ENCODE assay signal across 14 mouse cellular contexts in the genomic region with DNA sequence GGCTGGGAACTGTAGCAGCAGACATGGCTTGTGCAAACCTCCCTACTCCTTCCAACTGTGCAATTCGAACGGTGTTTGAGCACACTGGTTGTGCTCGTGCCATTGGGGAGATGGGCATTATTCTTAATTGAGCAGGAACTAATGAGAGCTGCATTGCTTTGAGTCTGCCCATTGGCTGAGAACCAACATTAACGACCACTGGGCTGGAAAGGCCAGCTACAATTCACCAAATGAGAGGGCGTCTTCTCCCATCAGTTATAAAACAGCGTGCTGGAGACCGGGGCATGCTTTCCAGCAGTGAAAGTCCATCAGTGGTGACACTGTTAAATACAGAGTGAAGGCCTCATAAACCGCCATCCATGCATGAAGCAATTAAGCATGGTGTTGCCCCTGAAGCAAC. TPM values are rescaled to one million over a fixed set of nuclear protein-coding genes. Genes with fewer than 3 reads are reported as not detected.
DNase-seq lines count a peak whose midpoint lies in the region; ATAC-seq and TF ChIP-seq lines count a peak whose summit lies in the region.
"Had no signal": no experiment of that assay in that cellular context is flagged by ENCODE, and none has a peak within 500 bp of the region (broad histone marks: within the 10 kb centered on the region; RNA-seq: fewer than 3 reads in every experiment).

No protein-coding gene starts in this region.

- peak; percentile 83 for ATAC-seq in hindbrain, embryonic 13.5 days (ENCODE audit: low FRiP score)
- no peak for ATAC-seq in hindbrain, embryonic 11.5 days (ENCODE audit: low FRiP score)
- ATAC-seq in forebrain, embryonic 12.5 days (ENCODE audit: low FRiP score): peak; percentile 85
- peak; percentile 71 for ATAC-seq in hindbrain, postnatal 0 days
- ATAC-seq in monocyte, adult 5-6 weeks (replicated peaks; ENCODE audit: insufficient number of reproducible peaks, low FRiP score, low TSS enrichment, poor library complexity, severe bottlenecking): no peak
- ATAC-seq: CD4-positive, CD25-positive, alpha-beta regulatory T cell, adult 4 months; intestine, postnatal 0 days had no signal

- no peak overlapping the region for H3K4me2 ChIP-seq in hindbrain, embryonic 13.5 days
- H3K4me2 ChIP-seq in hindbrain, embryonic 11.5 days (replicated peaks; ENCODE audit: low read depth, low read length): no peak overlapping the region
- no peak overlapping the region for H3K4me2 ChIP-seq in forebrain, embryonic 12.5 days
- no peak overlapping the region for H3K4me2 ChIP-seq in hindbrain, postnatal 0 days (ENCODE audit: low read depth, low read length)
- H3K4me2 ChIP-seq: lung, embryonic 15.5 days; stomach, embryonic 15.5 days had no signal

- no peaks in the 10 kb centered on the region for H3K36me3 ChIP-seq in hindbrain, embryonic 13.5 days
- H3K36me3 ChIP-seq in hindbrain, embryonic 11.5 days (ENCODE audit: control insufficient read depth, insufficient read depth, low read length): no peaks in the 10 kb centered on the region
- no peaks in the 10 kb centered on the region for H3K36me3 ChIP-seq in forebrain, embryonic 12.5 days (replicated peaks)
- no peaks in the 10 kb centered on the region for H3K36me3 ChIP-seq in hindbrain, postnatal 0 days (ENCODE audit: insufficient read depth, low read length)
- H3K36me3 ChIP-seq: lung, embryonic 15.5 days; stomach, embryonic 15.5 days had no signal

- H3K4me1 ChIP-seq in hindbrain, embryonic 13.5 days (replicated peaks): peaks cover 8% of the 10 kb centered on the region
- no peaks in the 10 kb centered on the region for H3K4me1 ChIP-seq in hindbrain, embryonic 11.5 days (replicated peaks; ENCODE audit: control insufficient read depth, insufficient read depth, low read length)
- no peaks in the 10 kb centered on the region for H3K4me1 ChIP-seq in forebrain, embryonic 12.5 days
- no peaks in the 10 kb centered on the region for H3K4me1 ChIP-seq in hindbrain, postnatal 0 days (ENCODE audit: insufficient read depth, low read length)
- H3K4me1 ChIP-seq: lung, embryonic 15.5 days; stomach, embryonic 15.5 days had no signal

- no peak for TF ChIP-seq CTCF in hindbrain, postnatal 0 days (IDR thresholded peaks at IDR 0.05; ENCODE audit: low read depth)

- H3K9ac ChIP-seq in hindbrain, embryonic 13.5 days: no peak overlapping the region
- no peak overlapping the region for H3K9ac ChIP-seq in hindbrain, embryonic 11.5 days (ENCODE audit: low read depth, low read length)
- no peak overlapping the region for H3K9ac ChIP-seq in forebrain, embryonic 12.5 days
- no peak overlapping the region for H3K9ac ChIP-seq in hindbrain, postnatal 0 days (replicated peaks; ENCODE audit: low read length)
- H3K9ac ChIP-seq: lung, embryonic 15.5 days; stomach, embryonic 15.5 days had no signal

- no peaks in the 10 kb centered on the region for H3K9me3 ChIP-seq in hindbrain, embryonic 13.5 days
- no peaks in the 10 kb centered on the region for H3K9me3 ChIP-seq in hindbrain, embryonic 11.5 days (ENCODE audit: control insufficient read depth, low read length)
- H3K9me3 ChIP-seq in forebrain, embryonic 12.5 days: no peaks in the 10 kb centered on the region
- H3K9me3 ChIP-seq in hindbrain, postnatal 0 days (ENCODE audit: low read length): no peaks in the 10 kb centered on the region
- H3K9me3 ChIP-seq: lung, embryonic 15.5 days; stomach, embryonic 15.5 days had no signal

- no peaks in the 10 kb centered on the region for H3K27me3 ChIP-seq in hindbrain, embryonic 13.5 days
- no peaks in the 10 kb centered on the region for H3K27me3 ChIP-seq in hindbrain, embryonic 11.5 days (ENCODE audit: control insufficient read depth, insufficient read depth, low read length)
- 0 out of 2 replicates have a peak, but pooled peaks cover 3% of the 10 kb centered on the region for H3K27me3 ChIP-seq in forebrain, embryonic 12.5 days
- no peaks in the 10 kb centered on the region for H3K27me3 ChIP-seq in hindbrain, postnatal 0 days (ENCODE audit: insufficient read depth, low read length)
- H3K27me3 ChIP-seq: lung, embryonic 15.5 days; stomach, embryonic 15.5 days had no signal

- H3K4me3 ChIP-seq in hindbrain, embryonic 13.5 days: no peak overlapping the region
- H3K4me3 ChIP-seq in hindbrain, embryonic 11.5 days (ENCODE audit: low read depth, low read length): no peak overlapping the region
- H3K4me3 ChIP-seq in forebrain, embryonic 12.5 days (replicated peaks): no peak overlapping the region
- no peak overlapping the region for H3K4me3 ChIP-seq in hindbrain, postnatal 0 days (ENCODE audit: low read length)
- H3K4me3 ChIP-seq: lung, embryonic 15.5 days; stomach, embryonic 15.5 days had no signal

- H3K27ac ChIP-seq in hindbrain, embryonic 13.5 days: no peak overlapping the region
- H3K27ac ChIP-seq in hindbrain, embryonic 11.5 days (ENCODE audit: low read depth, low read length): no peak overlapping the region
- no peak overlapping the region for H3K27ac ChIP-seq in forebrain, embryonic 12.5 days
- no peak overlapping the region for H3K27ac ChIP-seq in hindbrain, postnatal 0 days
- H3K27ac ChIP-seq: lung, embryonic 15.5 days; stomach, embryonic 15.5 days had no signal

- DNase-seq in hindbrain, embryonic 11.5 days (ENCODE audit: low spot score): no peak
- DNase-seq in Muller cell, postnatal 12 days (ENCODE audit: inconsistent ontology term): peak; percentile 55
- peak; percentile 44 for DNase-seq in hindbrain, postnatal 0 days (ENCODE audit: low spot score)
- no peak for DNase-seq in urinary bladder, postnatal 36 days (ENCODE audit: low spot score in 2 of 2)
- no peak for DNase-seq in cerebellum, adult 11 months
- DNase-seq: adrenal gland, postnatal 36 days; right cerebral cortex, postnatal 4 days had no signal

- 40% methylated on average over 8 of the region's 8 CpGs for WGBS in hindbrain, embryonic 13.5 days
- 61% methylated on average over 8 of the region's 8 CpGs for WGBS in hindbrain, embryonic 11.5 days
- WGBS in forebrain, embryonic 12.5 days: 24% methylated on average over 8 of the region's 8 CpGs
- WGBS in hindbrain, postnatal 0 days: 30% methylated on average over 8 of the region's 8 CpGs

RNA-seq across cellular contexts. Expression of a gene that starts 37.6 kb away (rescaled TPM):
- 34.5 and 35.9 TPM in 2 replicates for polyA plus RNA-seq in hindbrain, embryonic 13.5 days (2015; fragmentation: Nextera tagmentation; extraction: Ambion mirVana)
- 34.8 and 35.0 TPM in 2 replicates for polyA plus RNA-seq in hindbrain, embryonic 11.5 days (2014; fragmentation: Nextera tagmentation; extraction: Ambion mirVana)
- polyA plus RNA-seq in forebrain, embryonic 12.5 days (2016; fragmentation: Nextera tagmentation; extraction: Ambion mirVana): 33.0 and 35.4 TPM in 2 replicates
- total RNA-seq in hindbrain, postnatal 0 days (2014; rRNA removed): 32.6 and 33.8 TPM in 2 replicates
- 29.9 and 33.2 TPM in 2 replicates for polyA plus RNA-seq in hindbrain, postnatal 0 days (2015; fragmentation: Nextera tagmentation; extraction: Ambion mirVana)
- 162 to 234 TPM (median 165 TPM) in 3 replicates for total RNA-seq in monocyte, adult 5-6 weeks (2017)

Comparison
In these comparisons a context has a peak if more than half of its experiments do, and no peak if none do; other contexts are left out.
1. ATAC-seq: peak in hindbrain, embryonic 13.5 days (single experiment), forebrain, embryonic 12.5 days (single experiment) and hindbrain, postnatal 0 days (single experiment); none in hindbrain, embryonic 11.5 days (single experiment) and monocyte, adult 5-6 weeks (single experiment).
2. DNase-seq: peak in Muller cell, postnatal 12 days (single experiment) and hindbrain, postnatal 0 days (single experiment); none in hindbrain, embryonic 11.5 days (single experiment), urinary bladder, postnatal 36 days (0 of 2) and cerebellum, adult 11 months (single experiment).